Mouse (Mus musculus): Measurements from ENCODE around the gene Lime1. TPM values are rescaled to one million over a fixed set of nuclear protein-coding genes. Genes with fewer than 3 reads are reported as not detected.
A peak's percentile ranks its signal among the peaks of the same experiment; 100 is the strongest.

Gene Lime1
- 10 to 100 TPM; 17.1 to 23.0 TPM for total RNA-seq (2021)
- long read RNA-seq, experiment 1, result 0 reads
- long read RNA-seq, experiment 2, partial matches to known transcripts, result 0 of 2 reads
- long read RNA-seq, experiment 2, other reads (novel, unspliced or antisense), result 0 of 2 reads

DNA sequence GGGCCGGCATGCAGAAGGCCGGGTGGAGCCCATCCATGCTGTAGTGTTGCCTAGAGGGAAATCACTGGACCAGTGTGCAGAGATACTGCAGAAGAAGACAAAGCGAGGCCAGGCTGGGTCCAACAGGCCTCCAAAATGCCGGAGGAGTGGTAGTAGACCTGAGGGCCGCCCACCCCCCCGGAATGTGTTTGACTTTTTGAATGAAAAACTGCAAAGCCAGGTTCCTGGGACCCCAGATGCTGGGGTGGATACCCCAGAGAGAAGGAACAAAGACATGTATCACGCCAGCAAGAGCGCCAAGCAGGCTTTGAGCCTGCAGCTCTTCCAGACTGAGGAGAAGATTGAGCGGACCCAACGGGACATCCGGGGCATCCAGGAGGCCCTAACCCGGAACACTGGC lies at the start of gene Lime1:
Lime1 (plus strand) TSS at position 301 of the 400 bp plus-strand sequence.
- no peak for DNase-seq (ENCODE audit: low spot score in 2 of 2)

DNA sequence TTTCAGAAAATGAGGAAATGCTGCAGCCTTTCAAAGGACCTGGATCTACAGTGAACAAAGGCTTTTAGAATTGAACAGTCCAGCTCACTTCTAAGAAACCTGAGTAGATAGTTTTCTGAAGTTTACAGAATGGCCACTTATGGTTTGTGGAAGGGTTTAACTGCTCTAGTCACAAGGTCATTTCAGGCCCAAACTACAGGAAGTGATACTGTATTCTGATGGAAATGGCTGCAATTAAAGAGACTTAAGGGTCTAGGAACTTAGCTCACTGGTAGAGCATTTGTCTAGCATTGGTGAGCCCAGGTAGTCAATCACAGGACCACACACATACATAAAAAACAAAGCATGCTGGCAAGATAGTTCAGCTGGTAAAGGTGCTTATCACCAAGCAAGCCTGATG lies 47.3 kb upstream of the Lime1 start:
- no peak for DNase-seq (ENCODE audit: low spot score in 2 of 2)

DNA sequence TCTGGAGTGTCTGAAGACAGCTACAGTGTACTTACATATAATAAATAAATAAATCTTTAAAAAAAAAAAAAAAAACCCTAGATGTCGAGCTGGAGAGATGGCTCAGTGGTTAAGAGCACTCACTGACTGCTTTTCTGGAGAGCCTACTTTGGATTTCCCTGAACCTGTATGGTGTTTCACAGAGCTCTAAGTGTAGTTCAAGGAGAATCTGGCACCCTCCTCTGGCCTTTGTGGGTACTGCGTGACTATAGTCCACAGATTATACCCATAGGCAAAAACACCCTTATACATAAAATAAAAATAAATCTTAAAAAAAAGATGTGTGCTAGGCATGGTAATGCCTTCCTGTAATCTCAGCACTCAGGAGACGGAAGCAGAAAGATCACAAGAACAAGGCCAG lies 45.9 kb upstream of the Lime1 start:
- peak; percentile 62 to 74 for DNase-seq (ENCODE audit: low spot score in 2 of 2)

DNA sequence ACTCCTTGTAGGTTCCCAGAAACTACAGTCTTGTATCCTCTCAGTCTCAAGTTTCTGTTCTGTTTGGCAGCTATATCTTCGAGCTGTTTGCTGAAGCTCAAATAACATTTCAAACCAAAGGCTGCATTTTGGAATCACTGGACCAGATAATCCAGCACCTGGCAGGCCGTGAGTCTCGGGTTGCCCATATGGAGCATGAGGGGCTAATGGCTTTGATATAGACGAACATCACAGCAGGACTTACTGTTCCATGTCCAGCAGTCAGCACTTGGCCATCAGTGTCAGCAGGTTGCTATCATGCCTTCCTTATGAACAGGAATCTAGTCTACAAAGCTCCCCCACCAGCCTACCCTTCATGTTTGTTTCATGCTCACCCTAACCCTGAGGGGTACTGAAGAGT lies 39.5 kb upstream of the Lime1 start:
- no peak for DNase-seq (ENCODE audit: low spot score in 2 of 2)

DNA sequence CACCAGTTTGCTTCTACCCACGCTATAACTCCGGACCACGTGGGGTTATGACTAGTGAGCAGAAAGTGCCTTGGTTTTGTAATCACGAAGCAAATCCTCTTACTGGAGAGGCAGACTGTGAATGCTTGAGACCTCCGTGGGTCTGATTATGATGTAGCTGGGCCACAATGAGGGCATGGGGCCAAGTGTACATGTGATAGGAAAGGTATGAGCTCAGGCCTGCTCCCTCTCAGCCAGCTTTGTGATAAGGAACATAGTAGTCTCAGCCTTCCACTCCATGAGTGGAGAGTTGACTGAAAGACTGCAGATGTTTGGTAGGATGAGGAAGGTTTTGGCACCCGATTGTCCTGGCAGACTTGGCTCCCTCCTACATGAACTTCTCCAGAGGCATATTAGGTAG lies 37.1 kb upstream of the Lime1 start:
- no peak for DNase-seq (ENCODE audit: low spot score in 2 of 2)

DNA sequence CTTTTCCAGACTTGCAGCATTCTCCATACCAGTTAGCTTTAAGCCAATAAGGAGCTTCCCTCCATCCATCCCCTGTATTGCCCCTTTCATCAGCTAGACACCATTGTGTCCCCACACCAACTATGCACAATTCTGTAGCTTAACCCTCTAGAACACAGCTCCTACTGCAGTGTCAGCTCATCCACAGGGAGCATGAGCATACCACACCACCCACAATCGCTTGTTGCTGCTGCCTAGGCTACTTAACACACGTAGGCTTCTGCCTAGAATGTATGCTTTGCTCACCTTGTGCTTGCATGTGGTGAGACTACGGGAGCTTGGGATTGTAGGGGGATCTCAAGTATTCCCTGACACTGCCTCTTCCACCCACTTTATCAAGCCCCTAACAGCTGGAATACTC lies 23.1 kb upstream of the Lime1 start:
- no peak for DNase-seq (ENCODE audit: low spot score in 2 of 2)

DNA sequence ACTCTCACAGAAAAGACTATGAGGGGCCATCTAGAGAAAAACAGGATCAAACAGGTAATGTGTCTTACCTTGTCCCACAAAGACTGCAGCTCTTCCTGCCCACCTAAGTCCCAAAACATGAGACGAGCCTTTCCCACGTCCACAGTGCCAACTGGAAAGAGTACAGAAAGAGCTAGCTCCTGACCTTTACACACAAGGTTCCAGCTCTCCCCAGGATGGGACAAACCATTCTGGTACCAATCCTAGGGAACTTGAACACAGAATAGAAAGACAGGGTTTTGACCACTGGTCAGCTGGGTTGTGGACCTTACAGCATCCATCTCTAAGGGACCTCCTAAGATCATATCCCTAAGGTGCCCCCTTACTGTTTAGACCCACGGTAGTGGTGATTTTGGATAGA lies 15.9 kb upstream of the Lime1 start:
- DNase-seq (ENCODE audit: low spot score in 2 of 2), result no peak

DNA sequence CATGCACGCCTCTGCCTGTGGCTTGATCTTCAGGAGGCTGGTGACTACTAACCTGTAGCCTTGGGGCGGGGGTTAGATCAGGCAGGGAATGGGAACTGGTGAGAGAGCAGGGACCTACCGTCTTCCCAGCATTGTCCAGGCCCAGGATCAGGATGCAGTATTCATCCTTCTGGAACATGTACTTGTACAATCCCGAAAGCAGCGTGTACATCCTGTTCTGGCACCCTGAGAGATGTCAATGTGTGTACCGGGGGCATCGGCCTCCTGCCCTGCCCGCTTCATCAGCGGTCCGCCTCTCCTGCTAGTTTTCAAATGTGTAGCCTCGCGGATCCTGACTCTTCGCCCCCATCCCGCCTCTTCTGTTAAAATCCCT lies 15.4 kb upstream of the Lime1 start:
- no peak for DNase-seq (ENCODE audit: low spot score in 2 of 2)

DNA sequence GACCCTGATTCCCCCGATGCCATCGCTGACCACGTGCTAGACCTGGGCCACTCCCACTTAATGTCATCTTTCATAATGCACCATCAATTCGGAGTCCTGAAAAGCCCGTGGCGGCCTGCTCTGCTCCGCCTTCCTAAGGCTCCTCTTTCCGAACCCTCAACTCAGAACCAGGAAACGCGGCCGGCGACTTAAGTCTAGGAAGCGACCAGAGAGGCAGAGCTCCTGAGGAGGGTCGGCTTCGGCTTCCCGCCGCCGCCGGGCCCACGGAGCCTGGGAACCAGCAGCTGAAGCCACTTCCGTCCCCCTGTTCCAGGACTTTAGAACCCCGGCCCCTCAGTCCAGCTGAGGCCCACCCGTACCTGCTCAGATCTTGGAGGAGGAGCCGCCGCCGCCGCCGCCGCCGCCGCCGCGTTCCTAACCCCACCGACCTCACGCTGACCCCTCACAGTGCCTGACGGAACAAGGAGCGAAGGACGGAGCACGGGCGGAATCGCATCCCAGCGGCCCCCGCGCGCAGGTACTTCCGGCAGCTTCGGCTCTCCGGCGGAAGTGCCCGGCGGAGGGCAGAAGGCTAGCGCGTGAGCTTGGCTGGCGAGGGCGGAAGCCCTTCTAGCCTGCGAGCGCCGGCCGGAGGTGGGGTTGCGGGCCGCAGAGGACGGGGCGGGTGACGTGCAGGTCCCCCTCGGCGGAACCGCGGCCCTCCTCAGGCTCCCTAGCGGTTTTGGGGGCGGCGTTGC lies 14.8 kb upstream of the Lime1 start, which contains the start of the genes Zgpat and Arfrp1:
Zgpat (plus strand) TSS at position 69 of the 737 bp plus-strand sequence.
Arfrp1 (minus strand) TSS at position 545 of the 737 bp plus-strand sequence.
- DNase-seq (ENCODE audit: low spot score in 2 of 2), result peak; percentile 82 to 85

DNA sequence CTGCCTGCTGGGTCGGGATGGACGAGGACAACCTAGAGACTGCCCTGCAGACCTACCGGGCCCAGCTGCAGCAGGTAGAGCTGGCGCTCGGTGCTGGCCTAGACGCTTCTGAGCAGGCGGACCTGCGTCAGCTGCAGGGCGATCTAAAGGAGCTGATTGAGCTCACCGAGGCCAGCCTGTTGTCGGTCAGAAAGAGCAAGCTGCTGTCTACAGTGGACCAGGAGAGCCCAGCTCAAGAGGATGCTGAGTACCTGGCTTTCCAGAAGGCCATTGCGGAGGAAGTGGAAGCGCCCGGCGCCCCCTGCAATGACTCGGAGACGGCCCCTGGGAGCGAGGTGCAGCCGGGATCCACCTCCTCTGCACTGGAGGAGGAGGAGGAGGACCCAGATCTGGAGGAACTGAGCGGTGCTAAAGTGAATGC lies 14.2 kb upstream of the Lime1 start:
- peak in 1 of 2 experiments; percentile 26 for DNase-seq (ENCODE audit: low spot score in 2 of 2)

DNA sequence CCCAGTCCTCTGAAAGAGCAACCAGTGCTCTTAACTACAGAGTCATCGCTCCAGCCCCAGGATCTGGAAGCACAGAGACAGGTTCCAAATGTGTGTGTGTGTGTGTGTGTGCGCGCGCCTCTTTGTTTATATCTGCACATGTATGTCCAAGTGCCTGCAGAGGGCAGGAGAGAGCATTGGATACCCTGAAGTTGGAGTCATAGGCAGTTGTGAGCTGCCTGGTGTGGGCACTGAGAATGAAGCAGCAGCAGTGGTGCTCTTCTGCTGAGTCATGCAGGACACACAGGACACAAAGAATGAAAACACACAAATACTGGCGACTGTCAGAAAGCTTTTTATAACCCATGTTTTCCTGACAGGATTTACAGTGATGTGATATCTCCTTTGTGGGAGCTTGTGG lies 9.9 kb upstream of the Lime1 start:
- DNase-seq (ENCODE audit: low spot score in 2 of 2), result no peak

DNA sequence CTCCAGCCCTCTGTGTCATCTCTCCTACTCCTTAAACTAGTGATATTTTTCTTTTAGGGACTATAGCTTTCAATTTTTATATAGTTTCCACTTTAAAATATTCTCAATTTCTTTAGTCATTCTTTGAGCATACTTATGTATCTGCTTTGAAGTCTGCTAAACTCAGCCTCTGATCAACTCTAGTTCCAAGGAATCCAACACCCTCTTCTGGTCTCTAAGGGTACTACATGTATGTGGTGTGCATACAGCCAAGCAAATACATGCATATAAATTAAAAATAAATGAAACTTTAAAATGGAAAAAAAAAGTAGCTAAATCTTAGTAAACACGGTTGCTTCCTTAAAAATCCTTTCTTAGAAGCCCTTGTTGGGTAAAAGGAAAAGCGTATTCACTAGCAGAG lies 4.1 kb upstream of the Lime1 start:
- DNase-seq (ENCODE audit: low spot score in 2 of 2), result no peak

DNA sequence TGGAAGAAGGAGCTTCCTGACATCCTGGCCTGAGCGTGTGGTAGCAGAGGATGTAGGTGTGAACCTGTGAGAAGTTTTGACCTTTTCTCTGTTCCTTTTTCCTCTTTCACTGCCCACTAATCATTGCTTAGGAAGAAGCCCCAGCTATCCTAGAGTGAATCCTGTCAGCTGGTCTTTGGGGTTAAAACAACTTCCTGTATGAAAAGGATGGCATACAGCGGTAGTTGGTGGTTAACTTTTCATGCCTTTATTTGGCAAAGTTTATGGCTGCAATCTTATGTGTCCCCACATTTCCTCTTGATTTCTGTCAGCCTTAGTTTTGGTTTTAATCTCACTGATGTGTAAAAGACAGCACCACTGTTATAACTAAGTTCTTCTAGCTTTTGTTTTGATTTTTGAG lies 2.6 kb upstream of the Lime1 start:
- no peak for DNase-seq (ENCODE audit: low spot score in 2 of 2)

DNA sequence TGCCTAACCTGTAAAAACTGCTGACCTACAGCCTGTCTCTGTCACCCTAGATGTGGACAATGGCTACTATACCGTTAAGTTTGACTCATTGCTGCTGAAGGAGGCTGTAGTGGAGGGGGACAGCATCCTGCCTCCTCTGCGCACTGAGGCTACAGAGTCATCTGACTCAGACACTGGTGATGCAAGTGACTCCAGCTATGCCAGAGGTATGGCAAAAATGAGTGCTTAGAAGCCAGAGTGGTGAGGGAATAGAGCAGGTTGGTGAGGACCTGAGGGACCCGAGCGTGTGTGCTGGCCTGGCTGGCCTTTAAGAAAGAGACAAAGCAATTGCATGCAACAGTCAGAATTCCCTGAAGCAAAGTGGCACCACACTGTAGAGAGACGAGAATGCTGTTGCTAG lies 1.2 kb upstream of the Lime1 start:
- DNase-seq (ENCODE audit: low spot score in 2 of 2), result no peak

DNA sequence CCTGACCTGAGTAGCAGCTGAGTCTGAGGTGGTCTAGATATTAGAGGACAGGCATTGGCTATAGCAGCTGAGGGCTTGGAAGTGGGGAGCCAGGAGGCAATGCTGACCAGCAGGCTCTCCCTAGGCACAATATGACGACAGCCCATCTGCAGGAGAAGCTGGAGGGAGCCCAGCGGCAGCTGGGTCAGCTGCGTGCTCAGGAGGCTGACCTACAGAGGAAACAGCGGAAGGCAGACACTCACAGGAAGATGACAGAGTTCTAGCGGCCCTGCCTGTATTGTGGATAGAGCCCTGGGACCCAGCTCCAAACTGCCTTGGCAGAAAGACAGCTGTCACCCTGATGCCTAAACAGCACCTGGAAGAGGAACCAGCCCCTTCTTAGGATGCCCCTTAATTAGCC lies 373 bp downstream of the Lime1 start:
- no peak for DNase-seq (ENCODE audit: low spot score in 2 of 2)

DNA sequence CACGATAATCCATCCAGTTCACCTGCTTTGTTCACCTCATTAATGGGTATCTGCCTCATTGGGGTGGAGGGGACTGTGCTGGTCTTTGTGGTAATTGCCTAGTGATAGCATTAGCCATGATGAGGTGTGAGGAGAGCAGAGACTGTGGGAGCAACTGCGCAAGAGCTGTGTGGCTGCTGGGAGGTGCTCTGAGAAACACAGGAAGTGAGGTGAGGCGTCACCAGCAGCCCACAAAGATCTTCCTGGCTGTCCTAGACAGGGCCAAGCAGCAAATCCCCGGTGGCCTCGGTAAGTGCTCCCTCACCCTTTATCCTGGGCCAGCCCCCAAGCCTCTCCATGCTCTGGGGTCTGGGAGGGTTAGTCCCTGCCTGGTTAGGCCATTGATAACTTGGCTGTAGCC lies 1.2 kb downstream of the Lime1 start:
- DNase-seq (ENCODE audit: low spot score in 2 of 2), result no peak

DNA sequence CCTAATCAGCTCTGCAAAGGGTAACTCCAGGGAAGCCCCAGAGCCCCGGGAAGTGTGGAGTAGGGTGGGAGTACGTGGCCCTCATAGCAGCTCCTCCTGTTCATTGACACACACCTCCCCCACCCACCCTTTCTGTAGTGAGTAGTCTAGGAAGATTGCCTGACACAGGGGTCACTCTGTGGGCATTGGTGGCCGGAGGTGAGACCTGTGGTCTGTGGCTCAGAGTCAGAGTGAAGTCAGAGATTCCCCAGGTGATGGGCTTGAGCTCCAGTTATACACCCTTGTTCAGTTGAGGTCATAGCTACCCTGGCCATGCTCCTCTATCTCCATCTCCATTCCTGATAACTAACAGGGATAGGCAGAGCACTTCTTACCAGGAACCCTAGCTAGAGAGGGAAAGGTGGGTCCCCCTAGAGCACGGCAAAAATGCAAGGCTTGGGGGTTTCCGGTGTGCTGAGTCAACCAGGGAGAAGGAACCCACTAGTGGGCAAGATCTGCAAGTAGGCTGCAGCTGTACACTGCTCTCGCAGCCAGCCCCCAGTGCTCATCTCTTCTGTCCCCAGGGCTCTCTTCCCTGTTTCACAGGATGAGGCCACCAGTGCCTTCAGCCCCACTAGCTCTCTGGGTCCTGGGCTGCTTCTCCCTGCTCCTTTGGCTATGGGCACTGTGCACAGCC lies 1.9 kb downstream of the Lime1 start:
- no peak for DNase-seq (ENCODE audit: low spot score in 2 of 2)

DNA sequence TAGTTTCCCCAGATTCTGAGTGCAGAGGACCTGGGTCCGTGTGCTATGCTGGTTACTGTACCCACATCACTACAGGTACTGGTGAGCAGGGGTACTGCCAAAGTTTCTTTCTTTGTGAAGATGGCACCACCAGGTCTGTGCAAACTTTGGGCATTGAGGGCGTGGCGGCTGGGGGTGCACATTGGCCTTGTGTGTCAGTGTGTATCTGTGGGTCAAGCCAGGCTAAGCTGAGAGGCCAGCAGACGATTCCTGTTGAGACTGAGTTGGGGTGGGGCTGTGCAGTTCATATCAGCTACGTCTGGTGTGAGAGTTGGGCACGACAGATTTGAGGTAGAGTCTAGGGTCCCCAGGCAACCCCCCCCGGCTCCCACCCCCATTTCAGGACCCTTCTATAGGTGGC lies 4.6 kb downstream of the Lime1 start:
- no peak for DNase-seq (ENCODE audit: low spot score in 2 of 2)

DNA sequence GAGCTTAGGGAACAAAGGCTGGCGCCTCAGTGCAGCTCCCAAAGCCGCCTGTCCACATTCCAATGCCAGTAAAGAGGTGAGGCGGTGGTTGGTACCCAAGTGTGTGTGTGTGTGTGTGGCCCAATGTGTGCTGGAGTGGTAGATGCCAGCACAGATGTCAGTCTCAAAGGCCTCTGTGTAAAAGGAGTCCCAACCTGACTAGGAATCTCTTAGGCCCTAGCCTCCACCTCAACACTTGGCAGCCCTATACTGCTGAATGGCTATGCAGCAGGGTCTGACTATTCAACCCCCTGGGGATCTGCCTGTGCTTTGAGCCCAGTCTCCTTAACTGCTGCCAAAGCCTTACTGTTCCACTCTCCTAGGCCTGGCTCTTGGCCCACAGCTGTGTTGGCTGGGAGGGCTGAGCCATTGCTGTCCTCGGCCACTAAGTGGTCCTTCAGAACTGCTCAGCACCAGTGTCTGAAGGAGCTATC lies 5.1 kb downstream of the Lime1 start:
- DNase-seq (ENCODE audit: low spot score in 2 of 2), result no peak

DNA sequence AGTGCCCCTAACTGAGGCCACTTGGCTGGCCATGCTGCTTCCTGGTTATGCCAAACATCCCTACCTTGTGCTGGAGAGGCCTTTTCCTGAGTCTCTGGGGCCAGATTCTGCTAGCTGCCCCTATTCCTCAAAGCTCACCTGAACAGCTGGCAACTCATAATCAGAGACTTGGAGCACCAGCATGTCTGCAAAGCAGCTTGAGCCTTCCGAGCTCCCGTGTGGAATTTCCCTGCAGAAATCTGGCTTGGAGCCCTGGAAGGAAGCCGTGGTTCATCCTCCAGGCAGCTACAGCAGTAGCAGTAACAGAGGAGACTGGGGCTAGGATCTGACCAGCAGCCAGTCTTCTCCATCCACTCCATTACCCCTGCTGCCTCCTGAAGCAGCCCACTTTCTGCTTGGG lies 6.0 kb downstream of the Lime1 start:
- no peak for DNase-seq (ENCODE audit: low spot score in 2 of 2)

DNA sequence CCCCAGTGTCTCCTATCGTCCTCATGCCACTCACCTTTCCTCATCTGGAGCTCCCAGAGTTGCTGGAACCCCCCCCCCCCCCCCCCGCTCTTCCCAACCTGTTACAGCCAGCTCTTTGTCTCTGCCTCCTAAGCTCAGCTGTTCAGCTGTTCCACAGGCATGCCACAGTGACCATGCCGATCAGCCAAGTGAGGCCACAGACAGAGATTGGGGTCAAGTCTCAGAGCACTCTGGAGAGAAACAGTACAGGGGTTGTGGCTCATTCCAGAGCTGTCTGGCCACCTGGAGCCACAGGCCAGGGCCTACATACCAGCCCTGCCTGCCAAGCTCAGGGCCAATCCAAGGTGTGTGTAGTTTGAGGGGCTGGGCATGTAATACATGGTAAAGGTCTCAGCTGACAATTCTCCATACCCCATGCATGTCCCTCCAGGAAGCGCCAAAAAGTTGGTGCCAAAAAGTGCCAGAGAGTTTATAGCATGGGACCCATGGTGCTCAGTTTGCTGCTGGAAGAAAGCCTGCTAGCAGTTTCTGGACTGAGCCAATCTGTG lies 6.9 kb downstream of the Lime1 start:
- no peak for DNase-seq (ENCODE audit: low spot score in 2 of 2)
